Mouse (Mus musculus) liver, embryonic 14.5 days (tissue): ENCODE measurements around the gene Cd86.

Experiments used
- CTCF ChIP-seq: IDR thresholded peaks from 2 replicates; pipeline ENCODE4 v1.5.1; 2016; ENCODE audit warnings: antibody characterized with exemption, low read depth, control low read depth
- EP300 ChIP-seq: IDR thresholded peaks from 2 replicates; pipeline ENCODE4 v1.6.1; 2016; ENCODE audit warnings: antibody characterized with exemption, low read depth

GRCm38 (mm10) chr16:36598265-36598664 is 67.6 kb downstream of the Cd86 start:
- TF ChIP-seq CTCF (no peak), EP300 (no peak)
